Mouse (Mus musculus): ENCODE measurements at regions not wholly inside any gene's neighbourhood (a gene's known extent, or its start where the extent isn't known, plus 50 kb on each side); places are given as distances from the start of the nearest gene placed in this dataset.
"Not testable (repeated sequence)": the region's sequence is repeated elsewhere in the genome, so short reads cannot be mapped to it uniquely, and the experiment has no call there.

DNA sequence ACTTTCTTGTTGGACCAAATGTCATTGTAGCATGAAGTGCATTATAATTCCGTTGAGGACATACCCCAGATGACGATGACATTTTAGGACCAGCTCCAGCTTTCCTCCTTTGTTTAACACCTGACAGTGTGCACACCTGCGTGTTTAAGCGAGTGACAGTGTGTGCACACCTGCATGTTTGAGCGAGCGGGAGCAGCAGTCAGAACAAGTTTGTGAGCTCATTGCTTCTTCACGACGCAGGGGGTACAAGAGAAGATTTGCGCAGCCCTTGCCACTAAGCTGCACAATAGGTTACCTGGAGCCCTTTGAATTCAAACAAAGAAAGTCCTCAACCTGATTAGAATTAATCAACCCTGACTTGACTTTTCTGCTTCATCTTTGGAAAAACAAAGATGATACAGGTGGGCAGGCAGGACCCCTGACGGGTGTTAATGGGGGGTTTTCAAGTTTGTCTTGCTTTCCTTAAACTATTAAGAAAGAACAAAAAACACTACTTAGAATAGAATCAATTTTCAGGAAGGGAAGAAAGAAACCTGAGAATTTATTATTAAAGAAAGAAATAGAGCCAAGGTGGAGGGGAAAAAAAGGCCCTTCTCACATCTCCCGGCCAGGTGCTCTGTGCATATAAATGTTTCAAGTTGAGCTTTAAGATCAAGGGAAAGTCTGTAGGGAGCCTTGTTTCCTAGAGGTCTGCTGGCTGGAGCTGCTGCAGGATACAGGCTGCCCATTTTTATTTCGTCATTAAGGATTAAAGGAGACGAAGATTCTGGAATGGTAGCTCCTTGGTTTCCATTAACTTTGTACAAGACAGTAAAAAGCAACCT, 144.8 kb upstream of the Ttc29 start:
- no peak for DNase-seq (ENCODE audit: low spot score)

DNA sequence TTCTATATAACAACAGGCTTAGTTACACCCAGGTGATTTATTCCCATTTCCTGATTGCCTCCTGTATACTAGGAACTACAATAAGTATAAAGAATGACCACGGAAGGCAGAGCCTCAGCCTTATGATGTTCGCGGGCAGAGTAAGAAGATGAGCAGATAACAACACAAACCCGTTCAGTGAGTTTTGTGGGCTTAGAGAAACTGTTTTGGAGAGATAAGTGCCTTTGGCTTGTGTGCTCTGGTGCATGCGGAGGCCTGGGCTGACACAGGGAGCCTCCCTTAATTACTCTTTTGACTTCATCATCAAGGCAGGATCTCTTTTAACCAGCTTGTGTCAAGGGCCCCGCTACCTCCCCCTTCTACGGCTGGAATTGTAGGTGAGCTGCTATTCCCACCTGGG, 139.3 kb upstream of the Ttc29 start:
- DNase-seq (ENCODE audit: low spot score) = no peak

DNA sequence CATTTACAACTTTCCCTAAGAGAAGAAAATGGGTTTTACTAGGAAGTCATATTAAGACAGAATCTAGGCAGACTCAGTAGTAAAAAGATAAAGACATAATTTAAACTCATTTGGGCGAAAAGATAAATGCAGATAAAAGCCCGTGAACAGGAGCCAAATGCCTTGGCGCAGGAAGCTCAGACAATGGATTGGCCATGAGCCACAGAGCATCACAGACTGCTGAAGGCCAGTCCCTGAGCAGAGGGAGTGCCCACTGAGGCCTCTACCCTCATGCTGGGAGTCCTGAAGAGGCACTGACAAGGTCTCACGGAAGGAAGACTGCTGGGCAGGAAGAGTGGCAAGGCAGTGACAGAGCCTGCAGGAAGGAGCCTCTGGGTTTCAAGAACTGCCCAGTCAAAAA, 136.0 kb upstream of the Ttc29 start:
- DNase-seq (ENCODE audit: low spot score) = no peak

DNA sequence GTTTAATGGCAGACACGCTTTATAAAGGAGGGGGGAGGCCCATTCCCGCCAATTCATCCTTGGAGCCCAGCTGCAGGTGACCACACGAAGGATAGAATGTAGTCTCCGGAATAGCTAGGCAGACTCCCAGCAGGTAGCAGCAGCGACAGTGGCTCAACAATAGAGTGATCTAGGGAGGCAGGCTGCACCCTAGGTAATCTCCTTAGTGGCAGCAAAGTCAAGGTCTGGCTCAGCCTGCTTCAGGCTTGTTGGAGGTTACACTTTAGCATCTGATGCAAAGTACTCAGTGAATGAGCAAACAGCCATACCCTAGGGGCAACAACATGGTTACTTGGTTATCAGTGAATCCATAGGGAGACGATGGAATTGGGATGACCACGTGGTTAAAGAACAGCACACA, 131.7 kb upstream of the Ttc29 start:
- not testable (repeated sequence) for DNase-seq (ENCODE audit: low spot score)

- DNase-seq (ENCODE audit: low spot score) = no peak
Observed at GRCm38 (mm10) chr8:78083012-78083411, 130.1 kb upstream of the Ttc29 start.

DNA sequence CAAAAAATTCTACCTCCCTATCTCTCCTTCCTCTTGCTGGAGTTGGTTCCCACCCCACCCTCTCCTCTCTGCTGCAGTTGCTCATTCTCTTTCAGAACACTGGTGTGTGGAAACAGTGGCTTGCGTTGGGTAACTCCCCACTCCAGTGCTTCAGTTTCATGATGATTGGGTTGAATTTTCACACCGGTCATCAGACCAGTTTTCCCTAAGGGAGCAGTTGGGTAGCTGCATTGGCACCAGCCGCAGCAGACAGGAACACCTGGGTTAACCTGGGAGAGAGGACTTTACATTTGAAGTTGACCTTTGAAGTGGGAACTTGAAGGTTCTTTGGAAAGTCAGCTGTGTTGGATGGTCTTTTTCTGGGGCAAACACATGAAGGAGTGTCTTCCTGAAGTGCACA, 126.7 kb upstream of the Ttc29 start:
- no peak for DNase-seq (ENCODE audit: low spot score)

DNA sequence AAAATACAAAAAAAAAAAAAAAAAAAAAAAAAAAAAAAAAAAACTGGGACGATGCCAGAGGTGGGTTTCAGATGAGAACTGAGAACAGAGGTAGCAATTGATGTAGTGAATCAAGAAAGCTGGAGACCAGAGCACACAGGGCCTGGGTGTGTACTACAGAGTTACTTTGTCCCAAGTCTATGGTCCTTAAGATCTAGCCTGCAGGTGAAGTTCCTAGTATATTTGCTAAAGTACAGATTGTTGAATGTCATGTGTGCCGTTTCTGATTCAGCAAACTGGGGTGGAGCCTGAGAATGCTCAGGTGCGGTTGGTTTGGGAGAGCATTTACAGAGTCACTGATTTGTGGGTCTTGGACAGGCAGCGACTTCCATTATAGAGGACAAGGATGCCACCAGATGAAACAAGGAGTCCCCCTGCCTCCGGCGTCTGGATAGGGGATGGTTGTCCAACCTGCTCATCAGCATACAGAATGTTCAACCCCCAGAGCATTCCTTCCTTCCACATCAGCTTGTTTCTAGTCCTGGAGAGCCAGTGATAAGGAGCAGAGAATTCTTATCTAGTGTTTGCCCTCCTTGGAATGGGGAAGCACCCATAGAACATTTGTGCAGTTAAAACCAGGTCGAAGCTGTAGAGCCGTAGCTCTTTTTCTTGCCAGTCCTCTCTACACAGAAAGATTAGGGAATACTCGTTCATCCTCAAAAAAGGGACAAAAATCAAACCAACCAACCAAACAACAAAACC, 122.5 kb upstream of the Ttc29 start:
- DNase-seq (ENCODE audit: low spot score) = no peak

GRCm38 (mm10) chr8:78096383-78096782, 116.7 kb upstream of the Ttc29 start:
- DNase-seq (ENCODE audit: low spot score) = no peak

DNA sequence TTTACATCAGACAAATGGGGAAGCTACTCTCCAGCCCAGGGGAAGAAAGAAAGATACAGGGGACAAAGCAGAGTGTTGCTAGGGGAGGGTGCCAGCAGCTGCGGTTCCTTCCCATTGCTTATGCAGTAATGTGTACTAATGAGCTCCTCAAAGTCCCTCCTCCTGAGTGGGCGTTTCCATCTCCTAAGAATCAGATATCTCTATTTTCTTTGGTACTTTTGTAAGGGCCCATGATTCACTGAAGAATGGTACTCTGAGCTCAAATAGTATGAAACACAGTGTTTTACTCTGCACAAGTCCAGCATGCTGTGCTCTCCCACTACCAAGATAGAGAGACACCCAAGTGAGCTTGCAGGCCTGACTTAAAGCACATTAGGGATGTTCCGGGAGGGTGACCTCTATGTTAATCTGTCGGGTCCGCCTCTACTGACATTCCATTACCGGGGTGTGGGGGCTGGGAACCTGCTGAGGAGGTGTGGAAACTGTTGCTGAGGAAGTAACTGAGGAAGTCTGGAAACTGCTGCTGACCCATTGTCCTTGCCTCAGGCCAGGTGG, 114.8 kb upstream of the Ttc29 start:
- no peak for DNase-seq (ENCODE audit: low spot score)

- no peak for DNase-seq (ENCODE audit: low spot score)
Observed at GRCm38 (mm10) chr8:78099091-78099490, 114.0 kb upstream of the Ttc29 start.

- no peak for DNase-seq (ENCODE audit: low spot score)
Observed at GRCm38 (mm10) chr8:78107339-78107738, 105.8 kb upstream of the Ttc29 start.

DNA sequence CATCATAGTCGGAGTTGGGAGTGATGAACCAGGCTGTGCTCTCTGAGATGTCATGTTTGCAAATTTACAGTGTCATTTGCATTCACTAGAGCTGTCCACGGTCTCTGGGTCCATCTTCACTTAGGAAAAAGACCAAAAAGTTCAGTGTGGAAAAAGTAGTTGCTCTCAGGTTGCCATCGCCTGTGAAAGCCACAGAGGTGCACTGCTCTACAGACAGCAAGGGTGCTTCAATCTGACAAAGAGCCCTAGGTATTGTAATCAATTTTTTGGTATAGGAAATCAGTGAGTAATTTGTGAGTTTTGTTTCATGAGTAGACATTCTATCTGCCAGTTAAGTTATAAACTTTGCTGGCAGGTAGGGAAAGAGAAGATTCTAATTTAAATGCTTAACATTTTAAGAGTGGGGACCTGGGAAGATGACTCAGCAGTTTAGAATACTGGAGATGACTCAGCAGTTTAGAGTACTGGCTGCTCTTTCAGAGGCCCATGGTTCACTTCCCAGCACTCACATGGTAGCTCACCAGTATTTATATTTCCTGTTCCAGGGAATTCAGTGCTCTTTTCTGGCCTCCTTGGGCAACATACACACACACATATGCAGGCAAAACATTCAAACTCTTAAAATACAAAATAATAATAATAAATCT, 103.0 kb upstream of the Ttc29 start:
- DNase-seq (ENCODE audit: low spot score) = no peak

GRCm38 (mm10) chr8:78113105-78113504, 100.0 kb upstream of the Ttc29 start:
- DNase-seq (ENCODE audit: low spot score) = no peak

DNA sequence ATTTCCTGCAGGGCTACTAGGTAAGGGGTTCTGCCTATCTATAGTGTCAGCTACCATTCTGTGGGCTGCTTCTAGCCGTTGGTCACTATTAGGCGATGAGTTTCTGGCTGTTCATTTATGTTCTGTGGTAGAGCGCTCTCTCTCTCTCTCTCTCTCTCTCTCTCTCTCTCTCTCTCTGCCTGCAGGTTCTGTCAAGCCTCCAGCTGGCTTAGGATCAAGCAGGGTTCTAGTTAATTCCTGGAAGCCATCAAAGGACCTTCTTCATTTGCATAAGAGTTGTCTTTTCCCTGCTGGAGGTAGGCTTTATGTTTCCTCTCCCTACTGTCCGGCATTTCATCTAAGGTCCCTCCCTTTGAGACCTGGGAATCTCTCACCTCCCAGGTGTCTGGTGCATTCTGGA, 98.6 kb upstream of the Ttc29 start:
- no peak for DNase-seq (ENCODE audit: low spot score)

- DNase-seq (ENCODE audit: low spot score) = no peak
Observed at GRCm38 (mm10) chr8:78117191-78117590, 95.9 kb upstream of the Ttc29 start.

DNA sequence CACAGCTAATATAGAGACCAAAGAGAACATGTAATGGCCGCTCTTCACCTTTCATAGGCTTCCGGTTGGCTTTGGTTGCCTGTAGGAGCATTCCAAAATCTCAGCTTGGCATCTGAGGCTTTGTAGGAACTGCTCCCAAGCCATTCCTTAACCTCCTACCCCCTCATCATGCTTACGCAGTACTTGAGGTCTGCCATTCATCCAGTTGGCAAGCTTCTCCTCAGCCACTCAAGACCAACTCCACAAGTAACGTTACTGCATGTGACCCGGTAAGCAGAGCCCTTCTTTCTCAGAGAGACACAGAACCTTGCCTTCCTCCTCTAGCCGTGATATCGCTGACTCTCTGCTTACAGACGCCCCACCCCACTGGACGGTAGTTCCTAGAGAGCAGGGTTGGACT, 94.6 kb upstream of the Ttc29 start:
- no peak for DNase-seq (ENCODE audit: low spot score)

DNA sequence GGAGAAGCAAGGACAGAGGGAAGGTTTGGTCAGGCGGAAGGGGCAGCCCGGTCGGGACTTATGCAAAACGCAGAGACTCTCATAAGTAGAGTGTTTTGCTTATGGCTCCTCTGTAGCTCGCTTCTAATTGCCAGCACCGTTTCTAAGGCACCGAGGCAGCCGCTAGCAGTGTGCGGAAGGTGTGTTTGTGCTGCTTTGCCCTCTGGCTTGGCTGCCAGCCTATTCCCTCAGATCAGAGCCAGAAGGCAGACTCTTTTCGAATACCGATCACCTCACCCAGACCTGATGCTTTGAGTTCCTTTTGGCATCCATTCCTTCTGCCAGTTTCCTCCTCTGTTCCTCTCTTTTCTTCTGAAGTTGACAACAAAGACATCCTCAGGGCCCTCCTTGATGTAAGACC, 93.4 kb upstream of the Ttc29 start:
- no peak for DNase-seq (ENCODE audit: low spot score)

GRCm38 (mm10) chr8:78124248-78124647, 88.8 kb upstream of the Ttc29 start:
- DNase-seq (ENCODE audit: low spot score) = peak; percentile 19

GRCm38 (mm10) chr8:78127852-78128251, 85.2 kb upstream of the Ttc29 start:
- no peak for DNase-seq (ENCODE audit: low spot score)

GRCm38 (mm10) chr8:78129061-78129460, 84.0 kb upstream of the Ttc29 start:
- DNase-seq (ENCODE audit: low spot score) = no peak

- DNase-seq (ENCODE audit: low spot score) = not testable (repeated sequence)
Observed at GRCm38 (mm10) chr8:78139514-78139913, 73.6 kb upstream of the Ttc29 start.

DNA sequence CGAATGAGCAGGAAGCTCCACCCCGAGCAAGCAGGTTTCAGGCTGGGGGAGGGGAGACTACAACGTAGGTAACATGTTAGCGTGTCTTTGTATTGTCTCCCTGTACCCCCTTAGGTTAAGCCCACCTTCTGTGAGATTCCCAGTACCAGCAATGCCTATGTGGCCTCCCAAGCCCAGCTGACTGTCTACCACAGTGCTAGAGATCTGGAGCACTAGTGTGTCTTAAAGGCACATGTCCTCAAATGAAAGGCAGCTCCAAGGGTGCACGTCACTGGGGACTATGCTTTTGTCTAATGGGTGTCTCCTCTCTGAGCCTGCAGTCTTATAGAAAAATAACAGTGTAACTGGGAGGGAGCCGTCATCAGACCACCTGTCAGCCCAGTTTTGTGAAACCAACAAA, 65.9 kb upstream of the Ttc29 start:
- DNase-seq (ENCODE audit: low spot score) = no peak

DNA sequence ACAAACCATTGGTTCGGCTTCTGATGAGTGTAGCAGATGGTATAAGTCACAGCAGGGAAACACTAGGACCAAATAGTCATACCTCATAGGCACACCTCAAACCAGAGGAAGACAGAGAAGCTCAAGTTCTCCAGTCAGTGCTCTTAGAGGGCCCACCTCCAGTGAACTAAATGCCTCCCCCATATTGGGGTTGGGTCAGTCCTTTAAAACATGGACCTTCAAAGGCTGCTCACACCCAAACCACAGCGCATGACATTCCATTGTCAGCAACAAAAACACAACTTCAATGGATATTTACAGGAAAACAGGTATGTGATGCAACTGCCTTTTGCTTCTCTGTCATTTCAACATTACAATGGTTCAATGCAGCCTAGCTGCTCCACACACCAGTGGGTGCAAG, 65.1 kb upstream of the Ttc29 start:
- no peak for DNase-seq (ENCODE audit: low spot score)

All from testis, postnatal 14 days (tissue).